8 mouse cellular contexts compared by ENCODE assay signal in the genomic region with DNA sequence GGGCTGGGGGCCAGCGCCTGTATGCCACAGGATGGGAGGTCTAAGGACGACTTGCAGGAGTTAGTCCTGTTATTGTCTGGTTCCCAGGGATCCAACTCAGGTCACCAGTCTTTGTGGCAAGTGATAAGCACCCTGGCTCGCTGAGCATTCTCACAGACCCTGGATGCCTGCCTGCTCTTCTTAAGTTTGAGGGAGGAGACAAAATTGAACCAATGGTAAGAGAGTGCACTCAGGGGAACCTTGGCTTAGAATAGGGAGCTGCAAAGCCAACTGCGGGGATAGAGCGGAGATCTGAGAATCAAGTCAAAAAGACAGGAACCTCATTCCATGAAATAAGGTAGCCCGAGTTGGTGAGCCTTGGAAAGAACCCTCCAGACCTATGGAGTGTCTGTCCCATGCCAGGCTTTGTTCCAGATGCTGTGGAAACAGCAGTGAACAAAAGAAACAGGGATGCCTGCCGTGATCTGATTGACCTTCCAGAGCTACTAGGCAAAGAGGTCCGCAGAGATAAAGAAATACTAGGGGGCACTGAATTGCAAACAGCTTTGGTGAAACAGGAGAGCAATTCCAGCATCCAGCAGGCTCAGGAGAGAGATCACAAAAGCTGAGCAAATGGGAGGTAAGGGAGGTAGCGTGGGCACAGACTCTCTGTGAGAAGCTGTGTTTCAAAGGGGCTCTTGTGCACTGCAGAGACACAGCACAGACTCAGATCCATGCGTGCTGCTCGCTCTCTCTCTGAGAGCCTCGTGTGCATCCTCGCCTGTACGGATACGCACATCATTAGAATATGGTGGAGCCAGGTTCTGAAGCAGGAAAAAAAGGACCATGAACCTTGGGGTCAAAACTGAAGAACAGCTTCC.
DNase-seq lines count a peak whose midpoint lies in the region; ATAC-seq and TF ChIP-seq lines count a peak whose summit lies in the region.

No protein-coding gene starts in this region.

- H3K79me2 ChIP-seq in liver, adult 2 months (ENCODE audit: control insufficient read depth, insufficient read depth, low read length), result no peaks in the 10 kb centered on the region

- no peak for TF ChIP-seq POLR2A in liver, adult 2 months (IDR thresholded peaks at IDR 0.05; ENCODE audit: extremely low read depth, insufficient read depth, low read length)

- no peak overlapping the region for H3K9ac ChIP-seq in liver, adult 2 months (ENCODE audit: low read depth, low read length)
- H3K9ac ChIP-seq in hindbrain, embryonic 16.5 days (ENCODE audit: low read depth, low read length), result peak overlapping the region; percentile 0

- intact Hi-C loops in gastrocnemius, postnatal 14 days (cut with DNase I; ENCODE audit: low total_unique reads), result no loop called here

- peaks cover 3% of the 10 kb centered on the region; the same call in 1 of the 2 replicates for H3K4me1 ChIP-seq in liver, adult 2 months (ENCODE audit: control insufficient read depth, insufficient read depth, low read length)
- peaks cover 8% of the 10 kb centered on the region; the same call in 1 of the 2 replicates for H3K4me1 ChIP-seq in hindbrain, embryonic 16.5 days (ENCODE audit: control insufficient read depth, insufficient read depth, low read depth, low read length)

- H3K4me2 ChIP-seq in hindbrain, embryonic 16.5 days (ENCODE audit: low read length), result peak overlapping the region; percentile 44

- peak; percentile 88 for ATAC-seq in hindbrain, embryonic 16.5 days

- no peaks in the 10 kb centered on the region for H3K27me3 ChIP-seq in liver, adult 2 months (ENCODE audit: control insufficient read depth, insufficient read depth, low read length)
- H3K27me3 ChIP-seq in hindbrain, embryonic 16.5 days (replicated peaks; ENCODE audit: control insufficient read depth, insufficient read depth, low read length), result no peaks in the 10 kb centered on the region

- no peaks in the 10 kb centered on the region for H3K9me3 ChIP-seq in hindbrain, embryonic 16.5 days (ENCODE audit: control insufficient read depth, low read length)

- H3K4me3 ChIP-seq in liver, adult 2 months (ENCODE audit: insufficient read depth, low read depth, low read length), result no peak overlapping the region
- 0 out of 2 replicates have a peak overlapping the region, but pooled peaks have one; percentile 3 for H3K4me3 ChIP-seq in hindbrain, embryonic 16.5 days (ENCODE audit: low read length)

- 66% methylated on average over 15 of the region's 15 CpGs for WGBS in liver, adult 2 months
- WGBS in hindbrain, embryonic 16.5 days, result 17% methylated on average over 15 of the region's 15 CpGs

- no peak overlapping the region for H3K27ac ChIP-seq in liver, adult 2 months (replicated peaks; ENCODE audit: insufficient read depth, low read depth, low read length)
- H3K27ac ChIP-seq in hindbrain, embryonic 16.5 days (ENCODE audit: low read depth, low read length), result no peak overlapping the region

- no peak for TF ChIP-seq CTCF in liver, adult 2 months (IDR thresholded peaks at IDR 0.05; ENCODE audit: low read depth, low read length)

- peak; percentile 17 for DNase-seq in liver, adult 2 months (ENCODE audit: extremely low read depth, low read depth, low spot score)
- DNase-seq in liver, result no peak
- DNase-seq in gastrocnemius, postnatal 14 days, result peak; percentile 73
- peak; percentile 24 for DNase-seq in retina, embryonic 14.5 days (ENCODE audit: low spot score)
- no peak for DNase-seq in adrenal gland, adult 18-20 months (ENCODE audit: low spot score in 2 of 2)
- DNase-seq in layer of hippocampus, adult 9-11 months, result no peak
- no peak for DNase-seq in adrenal gland, adult (ENCODE audit: inconsistent age in 2 of 2, low spot score in 1 of 2)

- H3K36me3 ChIP-seq in liver, adult 2 months (ENCODE audit: control insufficient read depth, insufficient read depth, low read length), result no peaks in the 10 kb centered on the region
- H3K36me3 ChIP-seq in hindbrain, embryonic 16.5 days (ENCODE audit: control insufficient read depth, insufficient read depth, low read length), result no peaks in the 10 kb centered on the region

Comparison
In these comparisons a context has a peak if more than half of its experiments do, and no peak if none do; other contexts are left out.
1. DNase-seq: peak in liver, adult 2 months (single experiment), gastrocnemius, postnatal 14 days (single experiment) and retina, embryonic 14.5 days (single experiment); none in liver (single experiment), adrenal gland, adult 18-20 months (0 of 2), layer of hippocampus, adult 9-11 months (single experiment) and adrenal gland, adult (0 of 2).